Mouse (Mus musculus): ENCODE results near the gene 1700042G07Rik. TPM values are rescaled to one million over a fixed set of nuclear protein-coding genes. Genes with fewer than 3 reads are reported as not detected.

1700042G07Rik gene
- polyA plus RNA-seq, 1 experiment from 2014 or later = not detected

DNA sequence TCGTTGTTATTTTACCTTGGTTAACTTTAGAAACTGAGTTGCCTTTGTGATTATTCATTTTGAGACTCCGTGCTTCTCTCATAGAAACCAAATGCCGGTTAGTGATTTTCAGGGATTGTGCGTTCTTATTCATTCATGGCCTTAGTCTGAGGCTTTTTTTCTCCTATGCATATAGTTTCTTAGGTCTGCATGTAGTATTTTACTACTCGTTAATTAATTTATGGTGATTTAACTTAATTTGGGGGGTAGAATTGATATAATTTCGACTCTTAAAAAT, 49.6 kb downstream of the 1700042G07Rik start:
- no peaks in the 10 kb centered on the region for H3K9me3 ChIP-seq (ENCODE audit: control insufficient read depth, low read length)
- H3K27me3 ChIP-seq (replicated peaks; ENCODE audit: control insufficient read depth, insufficient read depth, low read length) = no peaks in the 10 kb centered on the region
- ATAC-seq (replicated peaks; ENCODE audit: low FRiP score, low TSS enrichment, low read depth) (no peak), DNase-seq (ENCODE audit: low spot score) (no peak)
- H3K9ac ChIP-seq (ENCODE audit: low read length) = peak overlapping the region; percentile 83
- no peak overlapping the region for H3K27ac ChIP-seq (ENCODE audit: low read depth)
- 9% methylated on average over 6 of the region's 6 CpGs for WGBS
- 0 out of 2 replicates have a peak, but pooled peaks cover 7% of the 10 kb centered on the region for H3K4me1 ChIP-seq (replicated peaks; ENCODE audit: control insufficient read depth, insufficient read depth, low read length)
- H3K4me2 ChIP-seq (ENCODE audit: low read length) = peak overlapping the region; percentile 78
- peak overlapping the region; percentile 78 for H3K4me3 ChIP-seq (ENCODE audit: low read depth, low read length)
- H3K36me3 ChIP-seq (ENCODE audit: control insufficient read depth, insufficient read depth, low read length) = no peaks in the 10 kb centered on the region

Other genes starting within 250 kb of the 1700042G07Rik start
- gene Dmbx1, start 233.4 kb upstream of the 1700042G07Rik start, polyA plus RNA-seq (2014; fragmentation: Nextera tagmentation; extraction: Ambion mirVana) = 0.07 TPM in 1 of 2 replicates, not detected in the other
- gene Faah, start 155.4 kb upstream of the 1700042G07Rik start, polyA plus RNA-seq (2014; fragmentation: Nextera tagmentation; extraction: Ambion mirVana) = 13.5 and 19.2 TPM in 2 replicates
- gene Nsun4, start 119.5 kb upstream of the 1700042G07Rik start, polyA plus RNA-seq (2014; fragmentation: Nextera tagmentation; extraction: Ambion mirVana) = 21.6 and 22.4 TPM in 2 replicates
- gene Uqcrh, start 98.3 kb upstream of the 1700042G07Rik start, polyA plus RNA-seq (2014; fragmentation: Nextera tagmentation; extraction: Ambion mirVana) = 595 and 617 TPM in 2 replicates
- 73.4 and 78.9 TPM in 2 replicates for gene Lrrc41, start 98.1 kb upstream of the 1700042G07Rik start, polyA plus RNA-seq (2014; fragmentation: Nextera tagmentation; extraction: Ambion mirVana)
- 33.0 and 36.5 TPM in 2 replicates for gene Rad54l, start 49.7 kb upstream of the 1700042G07Rik start, polyA plus RNA-seq (2014; fragmentation: Nextera tagmentation; extraction: Ambion mirVana)
- gene Pomgnt1, start 49.5 kb upstream of the 1700042G07Rik start, polyA plus RNA-seq (2014; fragmentation: Nextera tagmentation; extraction: Ambion mirVana) = 53.7 and 57.4 TPM in 2 replicates
- gene Lurap1, start 22.0 kb upstream of the 1700042G07Rik start, polyA plus RNA-seq (2014; fragmentation: Nextera tagmentation; extraction: Ambion mirVana) = 1.9 and 2.5 TPM in 2 replicates
- 26.5 and 33.5 TPM in 2 replicates for gene Tspan1, start 5.8 kb upstream of the 1700042G07Rik start, polyA plus RNA-seq (2014; fragmentation: Nextera tagmentation; extraction: Ambion mirVana)
- gene Gm49337, start within 50 bp of the 1700042G07Rik start, polyA plus RNA-seq (2014; fragmentation: Nextera tagmentation; extraction: Ambion mirVana) = not detected in 2 replicates
- gene Pik3r3, start 48.2 kb downstream of the 1700042G07Rik start, polyA plus RNA-seq (2014; fragmentation: Nextera tagmentation; extraction: Ambion mirVana) = 13.9 and 14.3 TPM in 2 replicates